Mouse (Mus musculus) left cerebral cortex, adult 2 months (tissue): ENCODE data around the gene Actr3b. TPM values are rescaled to one million over a fixed set of nuclear protein-coding genes. Genes with fewer than 3 reads are reported as not detected.

ENCODE experiments used
- DNase-seq, 2 experiments: peaks; one replicate each; pipeline ENCODE4 v3.0.0; 2021 to 2022; ENCODE audit warnings: low spot score in 2 of 2, mixed read lengths in 1 of 2; ENCODE audit errors: extremely low spot score in 1 of 2
- H3K27ac ChIP-seq: fragments of 200-600 bp; 2 replicates; pipeline ENCODE4 v1.8.1; 2022
- H3K4me3 ChIP-seq: fragments of 200-600 bp; 2 replicates; pipeline ENCODE4 v1.8.1; 2022
- CTCF ChIP-seq: fragments of 200-600 bp; IDR thresholded peaks from 2 replicates; pipeline ENCODE4 v1.8.1; 2022; ENCODE audit warnings: antibody characterized with exemption, mild to moderate bottlenecking, moderate library complexity
- intact Hi-C: fragments of 180-260 bp; cut with DNase I; formaldehyde crosslinking; loops from one replicate; pipeline ENCODE4 v1.15.1; 2025
- total RNA-seq, 2 experiments: library from RNA; stranded (reverse); gene quantifications; 2 replicates each; pipeline ENCODE4 v1.2.3; 2021

Gene Actr3b
- total RNA-seq, 2 experiments from 2014 or later, result 110 to 123 TPM

DNA sequence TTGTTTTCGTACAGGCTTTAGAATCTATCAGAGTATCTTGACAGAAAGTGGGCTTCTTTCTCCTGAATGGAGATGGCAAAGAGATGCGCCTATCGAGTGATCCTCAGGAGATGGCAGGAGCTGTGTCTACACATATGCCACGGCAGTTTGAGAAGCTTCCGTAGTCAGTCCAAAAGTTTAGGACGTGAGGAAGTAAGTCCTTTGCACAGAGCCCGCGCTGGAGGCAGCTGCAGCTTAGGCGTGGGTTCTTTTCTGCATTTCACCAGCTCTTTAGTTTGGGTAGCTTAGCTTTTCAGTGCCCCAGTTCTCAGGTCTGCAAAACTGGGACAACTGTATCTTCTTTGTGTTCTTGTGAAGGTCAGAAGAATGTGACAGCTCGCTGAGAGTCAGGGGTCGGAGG lies 38.0 kb downstream of the Actr3b start:
- Histone ChIP-seq H3K27ac (no peak overlapping the region), H3K4me3 (no peak overlapping the region)
- no peak for DNase-seq
- no peak for TF ChIP-seq CTCF
- intact Hi-C loops, result no loop called here

DNA sequence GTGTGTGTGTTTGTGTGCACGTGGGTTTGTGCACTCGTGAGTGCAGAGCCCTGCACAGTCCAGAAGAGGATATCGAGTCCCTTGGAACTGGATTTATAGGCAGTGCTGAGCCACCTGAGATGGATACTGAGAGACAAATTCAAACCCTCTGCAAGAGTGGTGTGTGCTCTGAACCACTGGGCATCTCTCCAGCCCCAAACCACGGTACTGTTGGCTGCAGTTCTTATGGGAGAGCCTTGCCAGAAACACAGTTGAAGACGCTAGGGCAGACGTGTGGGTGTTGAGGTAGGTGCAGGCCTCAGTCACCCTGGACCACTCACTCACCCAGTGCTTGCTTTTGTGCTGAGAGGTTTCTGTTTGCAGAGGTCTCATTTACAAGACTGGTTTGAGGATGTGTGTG lies 41.1 kb downstream of the Actr3b start:
- Histone ChIP-seq H3K27ac (no peak overlapping the region), H3K4me3 (no peak overlapping the region)
- no peak for DNase-seq
- intact Hi-C loops, result loop anchor here (5.0 kb wide), 1 partner anchor 39 kb away; no protein-coding TSS in a partner anchor
- no peak for TF ChIP-seq CTCF

DNA sequence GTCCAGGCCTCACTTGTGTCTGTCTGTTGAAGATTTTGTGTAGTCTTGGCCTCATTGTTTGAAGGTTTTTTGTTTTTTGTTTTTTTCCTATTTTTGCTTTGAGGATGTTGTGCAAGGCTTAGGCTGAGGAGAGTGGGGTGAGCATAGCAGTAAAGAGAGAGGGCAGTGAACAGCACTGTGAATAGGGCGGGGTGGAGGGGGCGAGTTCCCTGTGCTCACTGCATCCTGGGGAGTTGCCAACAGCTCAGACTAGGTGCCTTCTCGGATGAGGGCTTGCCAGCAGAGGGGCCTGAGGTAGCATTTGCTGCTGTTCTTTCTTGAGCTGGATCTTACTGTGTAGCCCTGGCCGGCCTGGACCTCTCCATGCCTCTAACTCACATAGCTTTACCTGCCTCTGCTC lies 41.9 kb downstream of the Actr3b start:
- no peak for TF ChIP-seq CTCF
- intact Hi-C loops, result loop anchor here (5.0 kb wide), 1 partner anchor 39 kb away; no protein-coding TSS in a partner anchor
- Histone ChIP-seq H3K4me3 (no peak overlapping the region), H3K27ac (peak overlapping the region; percentile 32)
- DNase-seq, result peak in 1 of 2 experiments; percentile 35

DNA sequence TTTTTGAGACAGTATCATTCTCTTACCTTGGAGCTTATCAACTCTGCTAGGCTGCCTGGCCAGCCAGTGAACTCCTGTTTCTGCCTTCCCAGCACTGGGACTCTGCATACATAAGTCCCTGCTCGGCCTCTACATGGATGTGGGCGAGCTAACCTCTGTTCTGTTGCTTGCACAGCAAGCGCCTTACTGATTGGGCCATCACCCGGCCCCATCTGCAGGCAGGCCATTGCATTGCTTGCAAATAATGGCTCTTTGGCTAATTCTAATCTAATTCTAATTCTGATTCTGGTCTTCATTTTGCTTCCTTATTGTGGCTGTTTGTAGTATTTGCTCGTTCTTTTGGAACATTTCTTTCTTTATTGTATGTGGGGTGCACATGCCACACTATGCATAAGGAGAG lies 44.8 kb downstream of the Actr3b start:
- intact Hi-C loops, result loop anchor here (5.0 kb wide), 1 partner anchor 42 kb away; no protein-coding TSS in a partner anchor
- TF ChIP-seq CTCF, result no peak; the same call in none of the 2 replicates
- Histone ChIP-seq H3K4me3 (no peak overlapping the region), H3K27ac (no peak overlapping the region)
- no peak for DNase-seq

DNA sequence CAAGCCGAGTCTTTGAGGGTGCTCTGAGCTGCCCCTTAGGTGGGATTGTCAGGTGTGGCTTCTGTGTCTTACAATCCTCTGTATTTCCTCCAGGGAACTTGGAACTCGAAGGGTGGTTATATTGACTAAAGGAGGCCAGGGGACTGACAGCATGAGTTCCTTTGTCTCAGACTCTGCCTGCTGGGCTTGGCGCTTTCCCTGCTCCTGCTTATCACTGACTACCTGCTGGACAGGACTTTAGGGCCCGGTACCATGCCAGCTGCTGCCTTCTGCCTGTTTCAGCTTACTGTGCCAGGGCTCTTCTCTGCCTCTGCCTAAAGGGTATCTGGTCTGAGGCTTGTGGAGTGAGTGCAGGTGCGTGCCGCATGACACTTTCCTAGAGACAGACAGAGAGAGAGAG lies 53.1 kb downstream of the Actr3b start:
- no peak overlapping the region for H3K27ac ChIP-seq
- no peak for DNase-seq
- intact Hi-C loops, result no loop called here
- no peak overlapping the region for H3K4me3 ChIP-seq
- no peak for TF ChIP-seq CTCF

DNA sequence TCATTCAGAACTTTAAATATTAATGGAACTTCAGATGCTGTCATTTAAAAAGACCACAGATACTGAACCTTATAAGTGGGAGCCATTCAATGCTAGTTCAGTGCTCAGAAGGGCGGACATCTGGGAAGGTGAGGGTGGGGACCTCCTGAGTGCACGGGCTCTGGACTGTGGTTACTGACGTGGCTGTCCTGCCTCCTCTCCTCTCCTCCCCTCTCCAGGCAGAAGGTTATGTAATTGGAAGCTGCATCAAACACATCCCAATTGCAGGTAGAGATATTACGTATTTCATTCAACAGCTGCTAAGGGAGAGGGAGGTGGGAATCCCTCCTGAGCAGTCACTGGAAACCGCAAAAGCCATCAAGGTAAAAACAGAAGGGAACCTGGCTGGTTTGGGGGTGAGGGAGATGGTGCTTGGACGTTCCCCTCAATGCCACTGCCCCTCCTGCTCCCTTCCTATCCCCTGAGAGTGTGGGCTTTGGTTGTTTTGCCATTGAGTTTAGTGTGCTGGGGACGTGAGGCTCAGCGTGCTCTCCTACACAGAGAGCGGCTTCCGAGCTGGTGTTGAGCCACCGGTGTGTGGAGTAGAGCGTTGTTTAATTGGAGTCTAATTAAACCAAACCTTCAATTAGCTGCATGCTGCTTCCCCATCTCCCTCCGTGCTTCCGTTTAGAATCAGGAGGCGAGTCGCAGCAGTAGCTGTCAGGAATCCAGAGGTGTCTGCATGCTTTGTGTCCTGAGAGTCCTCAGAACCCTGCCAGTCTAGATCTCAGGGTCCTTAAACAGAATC lies 69.7 kb downstream of the Actr3b start:
- peak overlapping the region; percentile 66 for H3K27ac ChIP-seq
- no peak overlapping the region; the same call in 1 of the 2 replicates for H3K4me3 ChIP-seq
- intact Hi-C loops, result loop anchor here (10.0 kb wide), 1 partner anchor 225 kb away; no protein-coding TSS in a partner anchor
- TF ChIP-seq CTCF, result no peak
- no peak for DNase-seq

DNA sequence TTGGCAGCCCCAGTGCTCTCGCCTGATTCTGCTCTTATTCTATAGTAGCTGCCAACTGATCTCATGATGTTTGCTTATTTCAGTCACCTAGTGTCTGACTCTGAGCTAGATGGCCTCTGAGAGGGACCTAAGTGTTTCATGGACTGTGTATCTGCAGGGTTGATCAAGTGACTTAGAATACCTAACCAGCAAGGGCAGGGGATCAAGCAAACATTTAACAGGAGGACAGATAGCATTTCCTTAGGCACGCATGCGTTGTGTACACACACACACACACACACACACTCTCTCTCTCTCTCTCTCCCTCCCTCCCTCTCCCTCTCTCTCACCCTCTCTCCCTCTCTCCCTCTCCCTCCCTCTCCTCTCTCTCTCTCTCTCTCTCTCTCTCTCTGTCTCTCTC lies 71.0 kb downstream of the Actr3b start:
- no peak overlapping the region for H3K4me3 ChIP-seq
- DNase-seq, result no peak
- no peak for TF ChIP-seq CTCF
- no peak overlapping the region for H3K27ac ChIP-seq
- intact Hi-C loops, result loop anchor here (1.0 to 10.0 kb wide), 2 partner anchors 226 to 411 kb away; no protein-coding TSS in a partner anchor

DNA sequence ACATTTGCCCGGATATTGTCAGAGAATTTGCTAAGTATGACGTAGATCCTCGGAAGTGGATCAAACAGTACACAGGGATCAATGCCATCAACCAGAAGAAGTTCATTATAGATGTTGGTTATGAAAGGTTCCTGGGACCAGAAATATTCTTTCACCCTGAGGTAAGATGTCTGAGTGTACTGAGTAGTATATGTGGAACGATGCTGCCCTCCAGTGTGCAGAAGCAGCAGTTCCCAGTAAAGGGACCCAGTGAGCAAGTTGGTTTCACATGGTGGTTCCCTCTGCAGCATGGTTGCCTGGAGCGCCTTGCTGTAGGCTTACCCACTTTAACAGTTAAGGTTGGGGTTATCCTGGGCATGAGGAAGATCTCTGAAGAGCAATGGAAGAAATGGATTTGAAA lies 71.8 kb downstream of the Actr3b start:
- Histone ChIP-seq H3K4me3 (no peak overlapping the region), H3K27ac (no peak overlapping the region)
- intact Hi-C loops, result loop anchor here (1.0 to 10.0 kb wide), 3 partner anchors 73 to 411 kb away; partner anchors contain the start of gene Actr3b
- TF ChIP-seq CTCF, result peak; percentile 81
- DNase-seq, result peak; percentile 57

DNA sequence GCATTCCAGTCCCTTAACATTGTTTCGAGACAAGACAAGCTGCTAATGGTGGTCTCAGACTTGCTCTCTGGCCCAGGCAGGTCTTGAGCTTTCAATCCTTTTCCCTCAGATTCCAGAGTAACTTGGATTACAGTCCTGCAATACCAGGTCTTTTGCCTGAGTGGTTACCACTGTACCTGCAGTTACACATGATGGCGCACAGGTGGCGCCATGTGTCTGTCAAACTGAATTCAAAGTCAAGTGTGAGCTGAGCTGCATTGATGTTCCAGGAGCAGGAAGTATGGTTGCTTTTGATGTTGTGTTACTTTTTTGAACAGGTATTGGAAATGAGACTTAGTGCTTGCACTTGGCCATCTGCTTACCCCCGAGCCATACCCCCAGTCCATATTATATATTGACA lies 79.6 kb downstream of the Actr3b start:
- peak; percentile 77 for TF ChIP-seq CTCF
- intact Hi-C loops, result loop anchor here (5.0 to 10.0 kb wide), 2 partner anchors 235 to 342 kb away; partner anchors contain the start of gene Kmt2c
- H3K4me3 ChIP-seq, result no peak overlapping the region
- no peak overlapping the region for H3K27ac ChIP-seq
- no peak for DNase-seq

DNA sequence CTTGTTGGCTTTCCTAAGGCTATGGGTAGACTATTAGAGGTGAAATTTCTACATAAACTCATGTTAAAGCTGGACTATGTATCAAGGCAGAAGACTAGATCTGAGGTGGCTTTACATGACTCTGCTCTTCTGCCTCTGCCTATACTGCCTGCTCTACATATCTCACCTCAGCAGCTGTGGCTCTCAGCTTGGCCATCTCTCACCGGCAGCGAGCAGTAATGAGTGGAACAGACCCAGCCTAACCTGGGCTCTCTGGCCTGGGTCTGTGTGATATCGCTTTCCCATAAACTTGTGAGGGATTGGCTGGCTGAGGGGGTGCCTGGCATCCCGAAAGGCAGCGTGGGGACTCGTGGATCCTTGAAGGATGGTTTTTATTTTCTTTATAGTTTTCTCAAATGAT lies 86.8 kb downstream of the Actr3b start:
- intact Hi-C loops, result no loop called here
- TF ChIP-seq CTCF, result no peak
- H3K4me3 ChIP-seq, result no peak overlapping the region
- no peak for DNase-seq
- no peak overlapping the region for H3K27ac ChIP-seq

DNA sequence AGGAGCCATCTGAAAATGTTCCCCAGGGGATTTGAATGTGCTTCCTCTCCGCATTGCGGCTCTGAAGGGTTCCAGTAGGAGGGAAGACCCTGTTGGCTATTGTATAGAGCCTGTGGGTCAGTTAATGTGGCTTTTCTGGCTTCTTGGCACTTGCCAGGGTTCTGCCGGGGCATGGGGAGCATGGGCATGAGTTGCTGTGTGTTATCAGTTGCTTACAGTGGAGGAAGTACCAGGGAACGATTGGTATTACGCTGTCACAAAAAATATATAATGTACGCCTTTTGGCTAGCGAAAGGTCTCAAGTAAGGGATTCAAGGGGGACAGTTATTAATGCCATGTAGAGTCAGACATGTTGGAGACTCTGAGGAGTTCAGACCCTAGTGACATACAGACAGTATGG lies 87.4 kb downstream of the Actr3b start:
- intact Hi-C loops, result no loop called here
- H3K27ac ChIP-seq, result no peak overlapping the region
- no peak for TF ChIP-seq CTCF
- H3K4me3 ChIP-seq, result no peak overlapping the region
- no peak for DNase-seq

DNA sequence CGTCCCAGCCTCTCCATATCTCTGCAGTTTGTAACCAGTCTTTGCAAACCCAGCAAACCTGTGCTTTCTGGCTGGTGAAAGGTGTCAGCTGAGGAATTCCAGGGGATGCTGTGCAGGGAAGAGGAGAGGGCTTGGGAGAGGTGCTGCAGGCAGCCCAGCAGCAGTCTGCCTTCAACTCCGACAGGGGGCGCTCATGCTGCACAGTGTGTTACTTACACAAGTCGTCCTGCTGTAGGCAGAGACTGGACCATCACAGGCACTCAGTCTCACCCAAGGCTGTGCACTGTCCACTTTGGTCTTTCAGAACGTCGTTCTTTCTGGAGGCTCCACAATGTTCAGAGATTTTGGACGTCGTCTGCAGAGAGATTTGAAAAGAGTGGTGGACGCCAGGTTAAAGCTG lies 88.3 kb downstream of the Actr3b start:
- peak; percentile 51 to 57 for DNase-seq
- TF ChIP-seq CTCF, result peak; percentile 69
- intact Hi-C loops, result no loop called here
- no peak overlapping the region for H3K27ac ChIP-seq
- no peak overlapping the region for H3K4me3 ChIP-seq
